Mouse (Mus musculus) midbrain, embryonic 11.5 days (tissue): ENCODE measurements around the gene Tctn3. TPM values are rescaled to one million over a fixed set of nuclear protein-coding genes. Genes with fewer than 3 reads are reported as not detected.

ENCODE experiments used
- ATAC-seq: fragments of 200-750 bp; cut with Nextera tagmentation; 2 replicates; pipeline ENCODE4 v1.8.0; 2017; ENCODE audit warnings: moderate TSS enrichment, moderate library complexity; ENCODE audit not compliant: low FRiP score
- DNase-seq: peaks from one replicate; pipeline ENCODE4 v3.0.0; 2015; ENCODE audit warnings: low spot score; ENCODE audit errors: missing footprints
- H3K27ac ChIP-seq: fragments of 300-500 bp; sonication (generic); 2 replicates; pipeline ENCODE4 v1.5.1; 2014; ENCODE audit warnings: low read depth, low read length
- H3K27me3 ChIP-seq: fragments of 300-500 bp; sonication (generic); 2 replicates; pipeline ENCODE4 v1.6.1; 2014; ENCODE audit warnings: mild to moderate bottlenecking, low read length, moderate library complexity, mixed read lengths; ENCODE audit not compliant: control insufficient read depth, insufficient read depth
- H3K36me3 ChIP-seq: fragments of 300-500 bp; sonication (generic); 2 replicates; pipeline ENCODE4 v1.6.1; 2014; ENCODE audit warnings: mild to moderate bottlenecking, low read length, moderate library complexity, mixed read lengths; ENCODE audit not compliant: control insufficient read depth, insufficient read depth
- H3K4me1 ChIP-seq: fragments of 300-500 bp; sonication (generic); 2 replicates; pipeline ENCODE4 v1.6.1; 2014; ENCODE audit warnings: low read length; ENCODE audit not compliant: control insufficient read depth, insufficient read depth
- H3K4me2 ChIP-seq: fragments of 300-500 bp; sonication (generic); 2 replicates; pipeline ENCODE4 v1.6.1; 2014; ENCODE audit warnings: mild to moderate bottlenecking, moderate library complexity
- H3K4me3 ChIP-seq: fragments of 300-500 bp; sonication (generic); 2 replicates; pipeline ENCODE4 v1.5.1; 2014; ENCODE audit warnings: low read depth, low read length
- H3K9ac ChIP-seq: fragments of 300-500 bp; sonication (generic); 2 replicates; pipeline ENCODE4 v1.6.1; 2014; ENCODE audit warnings: low read length
- H3K9me3 ChIP-seq: fragments of 300-500 bp; sonication (generic); 2 replicates; pipeline ENCODE4 v1.6.1; 2016; ENCODE audit warnings: low read length; ENCODE audit not compliant: control insufficient read depth
- WGBS: fragments of 180-500 bp; shearing (Covaris S2); extraction: QIAGEN DNeasy Blood & Tissue Kit; methylation state at CpG from one replicate; pipeline ENCODE4 v1.1.7; 2014; 5-methylcytosine and 5-hydroxymethylcytosine counted together
- polyA plus RNA-seq: library from polyadenylated mRNA; unstranded; fragments of >200 nt; fragmentation: Nextera tagmentation; extraction: Ambion mirVana; gene quantifications from 2 replicates; pipeline ENCODE4 v1.2.1, GENCODE M21; 2014

Gene Tctn3
- 10.9 and 12.1 TPM in 2 replicates for polyA plus RNA-seq

DNA sequence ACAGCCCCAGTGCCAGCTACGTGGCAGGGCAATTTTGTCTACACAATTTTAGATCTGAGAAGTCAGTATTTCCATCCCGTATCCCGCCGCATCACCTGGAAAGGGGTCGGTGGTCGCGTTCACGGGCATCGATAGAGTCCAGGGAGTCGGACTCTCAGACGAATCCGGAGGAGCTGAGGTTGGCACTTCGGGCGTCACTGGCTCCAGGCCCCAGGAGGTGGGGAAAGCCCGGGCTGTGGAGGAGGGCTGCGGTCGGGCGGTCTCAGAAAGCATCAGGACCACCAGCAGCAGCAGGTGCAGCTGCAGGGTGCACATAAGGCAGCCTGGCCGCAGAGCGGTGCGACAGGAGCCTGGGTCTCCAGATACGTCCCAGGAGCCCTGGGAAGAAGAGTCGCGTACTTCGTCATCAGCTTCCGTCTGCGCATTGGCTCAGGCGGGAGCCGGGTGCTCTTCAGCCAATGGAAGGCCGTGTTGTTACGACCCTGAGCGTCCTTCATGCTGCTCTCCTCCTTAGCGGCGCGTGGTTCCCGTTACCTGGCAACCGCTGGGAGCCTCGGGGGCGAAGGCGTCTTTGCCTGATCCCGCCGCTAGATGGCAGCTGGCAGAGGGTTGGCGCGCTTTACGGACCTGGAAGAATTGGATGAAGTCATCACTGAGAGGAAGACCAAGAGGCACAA lies at the start of gene Tctn3, which contains the start of gene Entpd1:
Tctn3 (minus strand) TSS at position 404 of the 677 bp plus-strand sequence.
Entpd1 (plus strand) TSS at position 537 of the 677 bp plus-strand sequence.
- peaks cover 7% of the 10 kb centered on the region for H3K4me1 ChIP-seq
- DNase-seq (peak; percentile 100), ATAC-seq (peak; percentile 100)
- no peak within 1 kb of the TSS for H3K27ac ChIP-seq
- peak within 1 kb of the TSS; percentile 60 for H3K4me2 ChIP-seq
- peak within 1 kb of the TSS; percentile 75 for H3K4me3 ChIP-seq
- H3K36me3 ChIP-seq: no peaks in the 10 kb centered on the region; the same call in 1 of the 2 replicates
- no peaks in the 10 kb centered on the region for H3K27me3 ChIP-seq
- WGBS: under 1% methylated on average over 45 of the region's 45 CpGs
- H3K9me3 ChIP-seq: no peaks in the 10 kb centered on the region
- peak within 1 kb of the TSS; percentile 65 for H3K9ac ChIP-seq

DNA sequence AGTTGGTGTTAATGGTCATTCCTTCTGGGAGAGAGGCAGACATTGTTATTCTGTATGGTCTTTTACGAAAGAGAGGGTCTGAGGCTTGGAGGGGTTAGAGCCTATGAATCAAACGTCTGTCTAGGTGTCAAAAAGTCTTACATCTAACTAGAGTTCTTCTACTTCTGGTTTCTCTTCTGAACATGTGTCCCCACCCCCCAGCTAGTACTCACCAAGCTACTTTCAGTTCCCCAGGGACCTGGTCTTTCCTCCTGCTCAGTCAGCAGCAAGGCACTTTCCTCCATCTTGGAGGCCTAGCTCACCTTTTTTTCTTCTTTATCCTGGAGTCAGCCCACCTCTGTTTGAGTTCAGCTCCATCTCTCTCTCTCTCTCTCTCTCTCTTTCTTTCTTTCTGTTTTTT lies 49.1 kb upstream of the Tctn3 start:
- no peak for DNase-seq
- WGBS: 98% methylated on average over 2 of the region's 2 CpGs
- 0 out of 2 replicates have a peak overlapping the region, but pooled peaks have one; percentile 26 for H3K4me3 ChIP-seq
- no peak for ATAC-seq
- no peak overlapping the region for H3K27ac ChIP-seq
- H3K27me3 ChIP-seq: no peaks in the 10 kb centered on the region
- no peaks in the 10 kb centered on the region for H3K36me3 ChIP-seq
- H3K9me3 ChIP-seq: no peaks in the 10 kb centered on the region
- H3K9ac ChIP-seq: no peak overlapping the region; the same call in 1 of the 2 replicates
- H3K4me2 ChIP-seq: peak overlapping the region; percentile 51
- no peaks in the 10 kb centered on the region for H3K4me1 ChIP-seq

DNA sequence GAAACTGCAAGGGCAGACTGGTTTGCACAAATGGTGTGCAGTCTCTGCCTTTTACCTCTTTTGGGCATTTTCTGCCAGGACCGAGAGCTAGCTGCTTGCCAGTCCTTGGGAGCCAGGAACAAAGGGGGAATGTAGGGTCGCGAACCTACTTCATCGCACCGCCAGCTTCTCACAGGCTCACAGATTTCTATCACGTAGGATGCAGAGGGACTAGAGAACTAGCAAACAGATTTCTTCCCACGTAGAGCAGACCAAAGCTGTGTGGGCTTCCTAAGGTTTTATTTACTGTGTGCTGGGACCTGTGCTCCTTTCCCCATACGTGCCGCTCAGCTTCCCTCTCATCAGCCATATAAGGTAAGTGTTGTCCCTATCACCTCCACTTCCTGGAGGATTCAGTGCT lies 48.5 kb upstream of the Tctn3 start:
- H3K9ac ChIP-seq: peak overlapping the region; percentile 66
- no peaks in the 10 kb centered on the region for H3K36me3 ChIP-seq
- H3K4me1 ChIP-seq: no peaks in the 10 kb centered on the region
- peak overlapping the region; percentile 26 for H3K4me3 ChIP-seq
- WGBS: 16% methylated on average over 9 of the region's 9 CpGs
- H3K27ac ChIP-seq: peak overlapping the region; percentile 58
- H3K9me3 ChIP-seq: no peaks in the 10 kb centered on the region
- DNase-seq (peak; percentile 92), ATAC-seq (peak; percentile 47)
- H3K27me3 ChIP-seq: no peaks in the 10 kb centered on the region
- peak overlapping the region; percentile 51 for H3K4me2 ChIP-seq

DNA sequence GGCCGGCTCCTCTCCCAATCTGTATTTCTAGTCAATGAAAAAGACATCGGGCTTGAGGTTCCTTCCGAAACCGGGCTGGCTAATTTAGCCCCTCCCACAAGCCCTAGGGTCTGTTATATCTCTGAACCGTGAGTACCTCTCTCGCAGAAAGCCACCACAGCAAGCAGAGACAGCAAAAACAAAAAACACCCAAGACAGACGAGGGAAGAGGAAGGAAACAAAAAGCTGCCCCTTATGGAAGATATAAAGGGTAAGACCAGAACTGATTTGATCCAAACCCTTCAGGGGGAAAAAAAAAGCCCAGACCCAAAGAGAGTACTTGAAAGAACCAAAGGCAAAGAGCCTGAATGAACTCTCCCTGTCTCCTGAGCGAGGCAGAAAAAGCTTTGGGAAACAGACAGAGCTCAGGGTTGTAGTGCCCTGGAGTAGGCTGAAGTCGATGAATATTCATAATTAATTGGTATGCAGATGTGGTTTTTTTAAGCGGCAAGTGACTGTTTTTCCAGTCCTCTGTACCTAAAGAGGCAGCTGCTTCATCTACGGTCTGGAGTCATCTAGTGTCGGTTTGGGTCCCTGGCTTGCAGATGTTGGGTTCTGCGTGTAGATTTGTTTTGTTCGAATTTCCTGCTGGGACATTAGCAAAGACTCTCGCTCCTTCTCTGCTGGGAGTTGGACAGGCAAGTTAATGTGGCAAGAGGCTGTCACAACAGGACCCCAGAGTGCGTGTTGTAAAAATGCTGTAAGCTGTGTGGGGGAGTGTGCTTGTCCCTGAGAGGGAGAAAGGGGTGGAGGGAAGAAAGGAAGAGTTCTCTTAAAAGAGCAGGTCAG lies 47.8 kb upstream of the Tctn3 start:
- H3K9ac ChIP-seq: peak overlapping the region; percentile 66
- DNase-seq (peak; percentile 95), ATAC-seq (peak; percentile 81)
- no peaks in the 10 kb centered on the region for H3K4me1 ChIP-seq
- H3K4me3 ChIP-seq: peak overlapping the region; percentile 26
- H3K27me3 ChIP-seq: no peaks in the 10 kb centered on the region
- H3K9me3 ChIP-seq: no peaks in the 10 kb centered on the region
- peak overlapping the region; percentile 51 for H3K4me2 ChIP-seq
- no peaks in the 10 kb centered on the region for H3K36me3 ChIP-seq
- peak overlapping the region; percentile 58 for H3K27ac ChIP-seq
- WGBS: 2% methylated on average over 16 of the region's 16 CpGs

DNA sequence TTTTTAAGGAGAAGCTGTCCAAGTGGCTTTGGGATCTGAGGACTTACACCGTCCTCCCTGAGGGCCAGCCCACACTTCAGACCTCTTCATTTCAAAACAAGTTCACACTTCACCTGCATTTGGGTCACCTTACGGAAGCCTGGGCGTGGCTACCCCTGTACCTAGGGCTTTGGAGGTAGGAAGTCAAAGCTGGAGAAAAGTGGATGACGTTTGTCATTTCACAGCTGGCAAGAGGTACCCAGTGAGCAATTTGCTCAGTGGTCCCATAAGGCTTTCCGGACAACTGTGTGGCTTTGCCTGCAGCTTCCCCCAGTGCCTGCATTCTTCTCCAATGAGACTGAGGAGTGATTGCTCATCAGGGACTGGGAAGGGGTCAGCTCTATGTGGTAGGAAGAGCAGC lies 46.9 kb upstream of the Tctn3 start:
- no peak for ATAC-seq
- no peaks in the 10 kb centered on the region for H3K27me3 ChIP-seq
- no peak overlapping the region for H3K27ac ChIP-seq
- H3K36me3 ChIP-seq: no peaks in the 10 kb centered on the region
- 57% methylated on average over 5 of the region's 5 CpGs for WGBS
- H3K4me1 ChIP-seq: no peaks in the 10 kb centered on the region
- H3K4me3 ChIP-seq: no peak overlapping the region
- H3K4me2 ChIP-seq: no peak overlapping the region
- H3K9ac ChIP-seq: no peak overlapping the region
- H3K9me3 ChIP-seq: no peaks in the 10 kb centered on the region
- DNase-seq: peak; percentile 87

DNA sequence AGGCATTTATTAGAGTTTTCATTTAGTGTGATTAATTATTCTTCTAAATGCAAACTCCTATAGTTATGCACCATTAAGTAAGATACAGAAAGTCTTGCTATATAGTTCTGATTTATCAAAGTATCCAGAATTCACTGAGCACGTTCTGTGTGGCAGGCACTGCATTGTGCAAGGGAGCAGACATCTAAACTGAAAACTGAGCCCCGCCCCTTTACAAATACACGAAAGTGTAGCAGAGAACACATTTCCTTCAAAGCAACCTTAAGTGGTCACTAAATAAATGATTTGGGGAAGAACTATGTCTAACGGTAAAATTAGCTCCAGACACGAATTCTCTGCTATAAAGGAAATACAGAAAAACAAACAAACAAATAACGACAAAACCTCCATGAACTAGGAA lies 46.2 kb upstream of the Tctn3 start:
- no peaks in the 10 kb centered on the region for H3K4me1 ChIP-seq
- ATAC-seq (no peak), DNase-seq (no peak)
- H3K4me2 ChIP-seq: no peak overlapping the region
- 78% methylated on average over 6 of the region's 6 CpGs for WGBS
- no peak overlapping the region for H3K9ac ChIP-seq
- no peak overlapping the region for H3K27ac ChIP-seq
- no peaks in the 10 kb centered on the region for H3K36me3 ChIP-seq
- H3K4me3 ChIP-seq: no peak overlapping the region
- H3K9me3 ChIP-seq: no peaks in the 10 kb centered on the region
- no peaks in the 10 kb centered on the region for H3K27me3 ChIP-seq

DNA sequence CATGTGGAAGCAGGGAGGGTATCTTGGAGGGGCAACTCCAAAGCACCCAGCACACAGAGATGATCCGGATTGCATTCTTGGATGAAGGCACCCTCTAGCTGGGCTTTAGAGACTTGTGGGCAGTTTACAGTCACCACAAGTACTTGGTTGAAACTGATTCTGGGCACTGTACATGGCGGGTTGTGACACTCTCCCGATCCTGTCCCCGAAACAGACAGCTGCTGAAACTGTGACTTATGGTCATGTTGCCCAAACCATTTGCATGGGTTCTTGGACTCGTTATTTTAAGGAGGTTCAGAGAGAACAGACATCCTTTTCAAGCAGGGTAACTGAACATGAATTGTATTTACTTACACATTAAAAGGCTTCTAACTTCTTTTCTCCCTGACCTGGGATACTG lies 44.2 kb upstream of the Tctn3 start:
- ATAC-seq (no peak), DNase-seq (no peak)
- no peaks in the 10 kb centered on the region for H3K4me1 ChIP-seq
- no peak overlapping the region for H3K27ac ChIP-seq
- 88% methylated on average over 5 of the region's 5 CpGs for WGBS
- H3K4me2 ChIP-seq: no peak overlapping the region
- H3K36me3 ChIP-seq: no peaks in the 10 kb centered on the region
- no peaks in the 10 kb centered on the region for H3K27me3 ChIP-seq
- no peak overlapping the region for H3K9ac ChIP-seq
- no peak overlapping the region for H3K4me3 ChIP-seq
- no peaks in the 10 kb centered on the region for H3K9me3 ChIP-seq

DNA sequence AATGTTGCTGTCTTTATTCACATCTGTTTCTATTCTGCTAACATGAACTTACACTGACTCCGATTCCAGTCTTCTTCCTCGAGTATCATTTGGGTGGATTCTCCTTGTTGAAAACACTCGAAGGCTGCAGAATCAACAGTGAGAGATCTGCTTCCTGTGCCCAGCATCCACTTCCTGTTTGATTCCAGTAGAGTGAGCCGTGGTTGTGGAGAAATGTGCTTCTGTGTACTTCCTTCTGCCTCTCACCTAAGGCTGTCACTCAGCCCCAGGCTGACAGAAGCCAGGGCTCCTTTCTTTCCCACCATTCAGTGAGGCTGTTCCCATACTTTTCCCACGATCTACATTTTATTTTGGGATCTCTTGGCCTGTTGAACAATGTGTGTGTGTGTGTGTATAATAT lies 38.1 kb upstream of the Tctn3 start:
- H3K4me1 ChIP-seq: no peaks in the 10 kb centered on the region
- H3K9me3 ChIP-seq: no peaks in the 10 kb centered on the region
- no peaks in the 10 kb centered on the region for H3K27me3 ChIP-seq
- no peak overlapping the region for H3K27ac ChIP-seq
- H3K4me2 ChIP-seq: no peak overlapping the region
- H3K9ac ChIP-seq: no peak overlapping the region
- no peak overlapping the region for H3K4me3 ChIP-seq
- 78% methylated on average over 5 of the region's 5 CpGs for WGBS
- no peak for DNase-seq
- no peaks in the 10 kb centered on the region for H3K36me3 ChIP-seq
- ATAC-seq: no peak
